Mouse (Mus musculus) mammary gland, adult 2 months (tissue): ENCODE data around the gene Ankrd10. TPM values are rescaled to one million over a fixed set of nuclear protein-coding genes. Genes with fewer than 3 reads are reported as not detected.

Experiments
- polyA plus RNA-seq: library from polyadenylated mRNA; depleted of rRNA; stranded (reverse); fragments of >200 nt; gene quantifications from 2 replicates; pipeline ENCODE4 v1.2.3, GENCODE M21; 2012; ENCODE audit warnings: low replicate concordance; rRNA removed

The Ankrd10 gene
- polyA plus RNA-seq = 55.6 and 62.0 TPM in 2 replicates

DNA sequence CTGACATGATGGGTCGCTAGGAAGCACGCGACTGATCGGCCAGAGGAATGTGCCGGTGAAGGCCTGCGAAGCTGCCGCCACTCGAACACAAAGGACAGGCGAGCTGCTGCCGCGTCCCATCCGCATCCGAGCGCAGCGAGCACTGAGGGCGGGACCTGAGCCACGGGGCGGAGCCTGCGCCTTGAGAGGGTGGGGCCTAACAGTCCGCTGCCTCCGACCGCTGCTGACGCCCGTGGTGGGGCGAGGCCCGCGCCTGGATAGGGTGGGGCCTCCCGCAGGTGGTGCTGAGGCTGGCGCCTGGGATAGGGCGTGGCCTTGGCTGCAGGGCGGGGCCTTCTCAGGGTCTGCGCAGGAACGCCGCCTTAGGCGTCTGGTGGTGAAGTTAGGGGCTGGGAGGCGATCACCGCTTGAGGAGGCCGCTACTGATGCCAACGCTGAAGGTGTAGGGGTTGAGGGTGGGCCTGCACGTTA, at the start of gene Ankrd10:
Ankrd10 (minus strand) TSS at position 147 of the 471 bp plus-strand sequence.

Other genes starting within 250 kb of the Ankrd10 start
- 14.3 and 16.8 TPM in 2 replicates for gene Rab20, start 157.0 kb downstream of the Ankrd10 start, polyA plus RNA-seq
- gene Naxd, start 138.3 kb downstream of the Ankrd10 start, polyA plus RNA-seq = 123 and 129 TPM in 2 replicates
- gene Cars2, start 85.0 kb downstream of the Ankrd10 start, polyA plus RNA-seq = 53.8 and 58.4 TPM in 2 replicates
- gene Ing1, start 80.2 kb downstream of the Ankrd10 start, polyA plus RNA-seq = 11.3 and 12.2 TPM in 2 replicates
- not detected in 2 replicates for gene 1700016D06Rik, start 65.3 kb upstream of the Ankrd10 start, polyA plus RNA-seq
- 33.3 and 35.1 TPM in 2 replicates for gene Arhgef7, start 92.0 kb upstream of the Ankrd10 start, polyA plus RNA-seq
- not detected in 2 replicates for gene Tex29, start 204.7 kb upstream of the Ankrd10 start, polyA plus RNA-seq